Mouse (Mus musculus): Measurements from ENCODE around the gene Rbms3. TPM values are rescaled to one million over a fixed set of nuclear protein-coding genes. Genes with fewer than 3 reads are reported as not detected.
A peak's percentile ranks its signal among the peaks of the same experiment; 100 is the strongest.

Gene Rbms3
- polyA plus RNA-seq, 1 experiment from 2014 or later: 23.5 TPM

DNA sequence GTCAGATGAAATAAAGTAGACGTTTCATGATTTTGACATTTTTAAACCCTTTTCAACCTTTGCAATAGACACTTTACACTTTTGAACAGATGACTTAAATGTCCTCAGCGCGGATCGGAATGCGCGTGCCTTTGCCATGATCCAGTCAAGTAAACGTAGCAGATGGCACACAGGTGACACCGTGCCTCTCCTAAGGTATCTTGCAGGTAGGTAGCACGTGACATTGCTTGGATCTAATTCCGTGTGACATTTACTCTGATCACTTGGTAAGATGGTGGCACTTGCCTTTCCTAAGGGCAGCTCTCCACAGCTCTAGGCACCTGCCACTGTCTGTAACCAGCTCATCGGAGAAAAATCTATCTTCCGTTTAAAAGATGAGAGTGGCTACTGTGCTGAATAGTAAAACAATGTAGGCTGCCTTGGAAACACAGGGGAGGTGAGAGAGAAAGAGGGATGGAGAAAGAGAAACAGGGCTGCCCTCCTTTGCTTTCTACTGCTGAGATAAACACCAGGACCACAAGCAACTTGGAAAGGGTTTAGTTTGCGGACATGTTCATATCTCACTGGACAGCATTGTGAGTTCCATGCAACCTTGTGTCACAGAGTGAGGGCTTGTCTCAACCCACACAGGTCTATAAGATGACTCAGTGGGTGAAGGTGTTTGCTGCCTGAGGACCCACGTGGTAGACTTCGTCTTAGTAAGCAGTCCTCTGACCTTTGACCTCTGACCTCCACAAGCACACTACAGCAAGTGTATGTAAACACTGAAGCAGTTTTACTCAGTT is 338.5 kb downstream of the Rbms3 start:
- no peak overlapping the region for H3K4me3 ChIP-seq (ENCODE audit: low read depth, low read length)
- H3K9me3 ChIP-seq (ENCODE audit: control insufficient read depth, low read length): no peaks in the 10 kb centered on the region
- no peaks in the 10 kb centered on the region for H3K36me3 ChIP-seq (ENCODE audit: control insufficient read depth, insufficient read depth, low read length)
- H3K4me2 ChIP-seq: no peak overlapping the region
- no peak overlapping the region for H3K27ac ChIP-seq (ENCODE audit: low read depth, low read length)
- DNase-seq (ENCODE audit: low spot score): no peak
- no peaks in the 10 kb centered on the region for H3K27me3 ChIP-seq (replicated peaks; ENCODE audit: control insufficient read depth, insufficient read depth, low read length)
- H3K9ac ChIP-seq (ENCODE audit: low read depth, low read length): no peak overlapping the region
- ATAC-seq (replicated peaks; ENCODE audit: low FRiP score): 0 out of 2 replicates have a peak, but pooled peaks have one; percentile 29
- no peaks in the 10 kb centered on the region for H3K4me1 ChIP-seq (replicated peaks; ENCODE audit: control insufficient read depth, insufficient read depth, low read length)
- 76% methylated on average over 15 of the region's 15 CpGs for WGBS

GRCm38 (mm10) chr9:117274846-117275245 is 354.9 kb downstream of the Rbms3 start:
- Histone ChIP-seq H3K4me1 (replicated peaks; ENCODE audit: control insufficient read depth, insufficient read depth, low read length) (no peaks in the 10 kb centered on the region), H3K4me2 (no peak overlapping the region), H3K27ac (ENCODE audit: low read depth, low read length) (no peak overlapping the region), H3K36me3 (ENCODE audit: control insufficient read depth, insufficient read depth, low read length) (no peaks in the 10 kb centered on the region), H3K27me3 (replicated peaks; ENCODE audit: control insufficient read depth, insufficient read depth, low read length) (no peaks in the 10 kb centered on the region), H3K9me3 (ENCODE audit: control insufficient read depth, low read length) (no peaks in the 10 kb centered on the region), H3K9ac (ENCODE audit: low read depth, low read length) (no peak overlapping the region), H3K4me3 (ENCODE audit: low read depth, low read length) (no peak overlapping the region)
- ATAC-seq (replicated peaks; ENCODE audit: low FRiP score): no peak
- 79% methylated on average over 12 of the region's 12 CpGs for WGBS
- no peak for DNase-seq (ENCODE audit: low spot score)

GRCm38 (mm10) chr9:117259614-117260013 is 370.1 kb downstream of the Rbms3 start:
- no peak overlapping the region for H3K9ac ChIP-seq (ENCODE audit: low read depth, low read length)
- no peak for ATAC-seq (replicated peaks; ENCODE audit: low FRiP score)

DNA sequence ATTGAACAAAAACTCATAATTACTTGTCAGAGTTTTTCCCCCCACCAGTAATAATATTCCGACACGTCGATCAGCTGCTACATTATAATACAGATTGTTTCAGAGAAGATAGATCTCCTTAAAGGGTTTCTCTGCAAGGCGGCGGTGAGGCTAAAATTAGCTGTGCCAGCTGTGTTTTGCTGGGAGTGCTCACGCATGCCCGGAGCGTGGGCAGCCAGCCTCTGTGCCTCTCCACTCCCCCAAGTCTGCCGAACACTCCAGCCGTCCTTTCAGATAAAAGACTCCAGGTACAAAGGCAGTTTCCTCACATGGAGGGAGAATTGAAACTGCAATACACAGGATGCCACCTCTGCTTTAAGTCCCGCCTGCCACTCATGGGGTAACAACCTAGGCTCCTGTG is 376.4 kb downstream of the Rbms3 start:
- 55% methylated on average over 11 of the region's 11 CpGs for WGBS
- DNase-seq (ENCODE audit: low spot score): no peak

More at GRCm38 (mm10) chr9:117259614-117260013, 370.1 kb downstream of the Rbms3 start:
- no peak overlapping the region for H3K4me3 ChIP-seq (ENCODE audit: low read depth, low read length)
- no peaks in the 10 kb centered on the region for H3K9me3 ChIP-seq (ENCODE audit: control insufficient read depth, low read length)
- 86% methylated on average over 5 of the region's 5 CpGs for WGBS
- no peaks in the 10 kb centered on the region for H3K36me3 ChIP-seq (ENCODE audit: control insufficient read depth, insufficient read depth, low read length)
- no peaks in the 10 kb centered on the region for H3K27me3 ChIP-seq (replicated peaks; ENCODE audit: control insufficient read depth, insufficient read depth, low read length)
- DNase-seq (ENCODE audit: low spot score): no peak
- H3K27ac ChIP-seq (ENCODE audit: low read depth, low read length): no peak overlapping the region
- no peaks in the 10 kb centered on the region for H3K4me1 ChIP-seq (replicated peaks; ENCODE audit: control insufficient read depth, insufficient read depth, low read length)
- H3K4me2 ChIP-seq: no peak overlapping the region

DNA sequence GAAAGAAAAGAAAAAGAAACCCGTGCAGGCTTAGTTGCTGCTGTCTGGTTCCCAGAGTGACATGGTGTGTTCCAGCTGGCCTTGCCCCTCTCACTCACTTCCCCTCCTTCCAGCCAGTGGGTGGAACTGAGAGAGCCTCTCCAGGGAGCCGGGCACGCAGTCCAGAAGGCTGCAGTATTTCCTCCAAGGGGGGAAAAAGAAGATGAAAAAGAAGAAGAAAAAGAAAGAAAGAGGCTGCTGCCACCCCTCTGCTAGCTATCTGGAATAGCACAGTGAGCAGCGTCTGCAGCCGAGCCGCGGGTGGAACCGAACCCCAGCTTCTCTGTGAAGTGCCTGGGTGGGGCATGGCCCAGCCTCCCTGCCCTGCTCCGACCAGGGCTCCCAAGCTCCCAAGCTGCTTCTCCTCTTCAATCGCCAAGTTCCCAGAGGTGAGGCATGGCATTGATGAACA is 377.3 kb downstream of the Rbms3 start:
- Histone ChIP-seq H3K4me2 (peak overlapping the region; percentile 64), H3K9ac (ENCODE audit: low read depth, low read length) (peak overlapping the region; percentile 46; the same call in 1 of the 2 replicates), H3K36me3 (ENCODE audit: control insufficient read depth, insufficient read depth, low read length) (no peaks in the 10 kb centered on the region), H3K27ac (ENCODE audit: low read depth, low read length) (no peak overlapping the region), H3K27me3 (replicated peaks; ENCODE audit: control insufficient read depth, insufficient read depth, low read length) (no peaks in the 10 kb centered on the region), H3K9me3 (ENCODE audit: control insufficient read depth, low read length) (no peaks in the 10 kb centered on the region), H3K4me1 (replicated peaks; ENCODE audit: control insufficient read depth, insufficient read depth, low read length) (peaks cover 6% of the 10 kb centered on the region; the same call in 1 of the 2 replicates), H3K4me3 (ENCODE audit: low read depth, low read length) (peak overlapping the region; percentile 52)
- ATAC-seq (replicated peaks; ENCODE audit: low FRiP score) (0 out of 2 replicates have a peak, but pooled peaks have one; percentile 46), DNase-seq (ENCODE audit: low spot score) (peak; percentile 43)
- WGBS: under 1% methylated on average over 10 of the region's 10 CpGs

More for the DNA sequence above, 376.4 kb downstream of the Rbms3 start:
- Histone ChIP-seq H3K4me2 (peak overlapping the region; percentile 64; the same call in 1 of the 2 replicates), H3K4me1 (replicated peaks; ENCODE audit: control insufficient read depth, insufficient read depth, low read length) (no peaks in the 10 kb centered on the region; the same call in 1 of the 2 replicates), H3K4me3 (ENCODE audit: low read depth, low read length) (no peak overlapping the region), H3K27ac (ENCODE audit: low read depth, low read length) (no peak overlapping the region), H3K9me3 (ENCODE audit: control insufficient read depth, low read length) (no peaks in the 10 kb centered on the region), H3K9ac (ENCODE audit: low read depth, low read length) (no peak overlapping the region), H3K36me3 (ENCODE audit: control insufficient read depth, insufficient read depth, low read length) (no peaks in the 10 kb centered on the region), H3K27me3 (replicated peaks; ENCODE audit: control insufficient read depth, insufficient read depth, low read length) (no peaks in the 10 kb centered on the region)
- no peak for ATAC-seq (replicated peaks; ENCODE audit: low FRiP score)

GRCm38 (mm10) chr9:117251521-117252368 is 378.0 kb downstream of the Rbms3 start:
- peak overlapping the region; percentile 52 for H3K4me3 ChIP-seq (ENCODE audit: low read depth, low read length)
- H3K27ac ChIP-seq (ENCODE audit: low read depth, low read length): peak overlapping the region; percentile 54; the same call in 1 of the 2 replicates
- H3K27me3 ChIP-seq (replicated peaks; ENCODE audit: control insufficient read depth, insufficient read depth, low read length): no peaks in the 10 kb centered on the region
- no peaks in the 10 kb centered on the region for H3K36me3 ChIP-seq (ENCODE audit: control insufficient read depth, insufficient read depth, low read length)
- WGBS: 1% methylated on average over 29 of the region's 29 CpGs
- peak overlapping the region; percentile 58 for H3K9ac ChIP-seq (ENCODE audit: low read depth, low read length)
- peak overlapping the region; percentile 64 for H3K4me2 ChIP-seq
- ATAC-seq (replicated peaks; ENCODE audit: low FRiP score) (0 out of 2 replicates have a peak, but pooled peaks have one; percentile 32), DNase-seq (ENCODE audit: low spot score) (peak; percentile 52)
- no peaks in the 10 kb centered on the region for H3K9me3 ChIP-seq (ENCODE audit: control insufficient read depth, low read length)
- peaks cover 6% of the 10 kb centered on the region; the same call in 1 of the 2 replicates for H3K4me1 ChIP-seq (replicated peaks; ENCODE audit: control insufficient read depth, insufficient read depth, low read length)

- 32% methylated on average over 2 of the region's 2 CpGs for WGBS
- Histone ChIP-seq H3K9ac (ENCODE audit: low read depth, low read length) (peak overlapping the region; percentile 58), H3K4me2 (peak overlapping the region; percentile 64), H3K27me3 (replicated peaks; ENCODE audit: control insufficient read depth, insufficient read depth, low read length) (no peaks in the 10 kb centered on the region), H3K9me3 (ENCODE audit: control insufficient read depth, low read length) (no peaks in the 10 kb centered on the region), H3K4me3 (ENCODE audit: low read depth, low read length) (peak overlapping the region; percentile 52), H3K4me1 (replicated peaks; ENCODE audit: control insufficient read depth, insufficient read depth, low read length) (peaks cover 6% of the 10 kb centered on the region; the same call in 1 of the 2 replicates), H3K27ac (ENCODE audit: low read depth, low read length) (peak overlapping the region; percentile 54; the same call in 1 of the 2 replicates), H3K36me3 (ENCODE audit: control insufficient read depth, insufficient read depth, low read length) (no peaks in the 10 kb centered on the region)
- DNase-seq (ENCODE audit: low spot score): no peak
- no peak for ATAC-seq (replicated peaks; ENCODE audit: low FRiP score)
Observed at GRCm38 (mm10) chr9:117250831-117251165, 378.9 kb downstream of the Rbms3 start.

- Histone ChIP-seq H3K9ac (ENCODE audit: low read depth, low read length) (peak overlapping the region; percentile 58), H3K4me3 (ENCODE audit: low read depth, low read length) (peak overlapping the region; percentile 52), H3K4me1 (replicated peaks; ENCODE audit: control insufficient read depth, insufficient read depth, low read length) (peaks cover 6% of the 10 kb centered on the region; the same call in 1 of the 2 replicates), H3K9me3 (ENCODE audit: control insufficient read depth, low read length) (no peaks in the 10 kb centered on the region), H3K27me3 (replicated peaks; ENCODE audit: control insufficient read depth, insufficient read depth, low read length) (no peaks in the 10 kb centered on the region), H3K36me3 (ENCODE audit: control insufficient read depth, insufficient read depth, low read length) (no peaks in the 10 kb centered on the region), H3K27ac (ENCODE audit: low read depth, low read length) (no peak overlapping the region; the same call in 1 of the 2 replicates), H3K4me2 (peak overlapping the region; percentile 64)
- WGBS: 48% methylated on average over 13 of the region's 13 CpGs
- ATAC-seq (replicated peaks; ENCODE audit: low FRiP score) (no peak), DNase-seq (ENCODE audit: low spot score) (no peak)
Observed at GRCm38 (mm10) chr9:117250036-117250830, 379.5 kb downstream of the Rbms3 start.
